Mouse (Mus musculus) olfactory bulb, adult 2 months (tissue): ENCODE results near the gene Opn1mw.

Experiments used
- CTCF ChIP-seq: fragments of 200-500 bp; IDR thresholded peaks from 2 replicates; pipeline ENCODE4 v1.5.1; 2012; ENCODE audit warnings: low read depth, mild to moderate bottlenecking, low read length, moderate library complexity; ENCODE audit not compliant: insufficient read depth
- POLR2A ChIP-seq: fragments of 200-500 bp; IDR thresholded peaks from 2 replicates; pipeline ENCODE4 v1.6.1; 2012; ENCODE audit warnings: mild to moderate bottlenecking, low read depth, low read length, moderate library complexity; ENCODE audit not compliant: insufficient read depth

DNA sequence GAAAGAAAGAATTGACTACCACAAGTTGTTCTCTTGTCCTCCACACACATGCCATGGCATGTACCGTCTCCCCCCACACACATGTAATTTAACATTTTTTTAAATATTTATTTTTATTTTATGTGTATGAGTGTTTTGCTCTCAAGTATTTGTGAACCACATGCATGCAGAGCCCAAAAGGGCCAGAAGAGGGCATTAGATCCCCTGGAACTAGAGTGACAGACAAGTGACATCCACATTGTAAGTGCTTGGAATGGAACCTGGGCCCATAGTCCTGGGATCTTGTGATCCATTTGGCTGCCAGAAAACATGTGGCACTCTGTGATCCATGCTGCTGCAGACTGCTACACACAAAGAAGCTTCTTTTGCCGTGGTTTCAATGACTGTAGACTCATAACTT, 2.3 kb upstream of the Opn1mw start:
- TF ChIP-seq CTCF (no peak), POLR2A (no peak)
